Mouse (Mus musculus) hindbrain, embryonic 11.5 days (tissue): ENCODE data around the gene Abca7. TPM values are rescaled to one million over a fixed set of nuclear protein-coding genes. Genes with fewer than 3 reads are reported as not detected.
A peak's percentile ranks its signal among the peaks of the same experiment; 100 is the strongest.

Experiments
- ATAC-seq: fragments of 200-750 bp; cut with Nextera tagmentation; 2 replicates; pipeline ENCODE4 v1.8.0; 2017; ENCODE audit warnings: mild to moderate bottlenecking, moderate TSS enrichment, moderate library complexity; ENCODE audit not compliant: low FRiP score
- DNase-seq: peaks from one replicate; pipeline ENCODE4 v3.0.0-alpha.2; 2015; ENCODE audit warnings: low spot score
- H3K27ac ChIP-seq: fragments of 300-500 bp; sonication (generic); 2 replicates; pipeline ENCODE4 v1.5.1; 2014; ENCODE audit warnings: mild to moderate bottlenecking, low read depth, low read length
- H3K27me3 ChIP-seq: fragments of 300-500 bp; sonication (generic); 2 replicates; pipeline ENCODE4 v1.6.1; 2014; ENCODE audit warnings: mild to moderate bottlenecking, low read length, moderate library complexity, mixed read lengths; ENCODE audit not compliant: control insufficient read depth, insufficient read depth
- H3K36me3 ChIP-seq: fragments of 300-500 bp; sonication (generic); 2 replicates; pipeline ENCODE4 v1.6.1; 2014; ENCODE audit warnings: mild to moderate bottlenecking, low read length, moderate library complexity, mixed read lengths; ENCODE audit not compliant: control insufficient read depth, insufficient read depth
- H3K4me1 ChIP-seq: fragments of 300-500 bp; sonication (generic); replicated peaks from 2 replicates; pipeline ENCODE4 v1.6.1; 2014; ENCODE audit warnings: low read length, mixed read lengths; ENCODE audit not compliant: control insufficient read depth, insufficient read depth
- H3K4me2 ChIP-seq: fragments of 300-500 bp; sonication (generic); replicated peaks from 2 replicates; pipeline ENCODE4 v1.6.1; 2014; ENCODE audit warnings: mild to moderate bottlenecking, low read depth, low read length
- H3K4me3 ChIP-seq: fragments of 300-500 bp; sonication (generic); 2 replicates; pipeline ENCODE4 v1.5.1; 2014; ENCODE audit warnings: low read depth, low read length
- H3K9ac ChIP-seq: fragments of 300-500 bp; sonication (generic); 2 replicates; pipeline ENCODE4 v1.6.1; 2014; ENCODE audit warnings: low read depth, low read length
- H3K9me3 ChIP-seq: fragments of 300-500 bp; sonication (generic); 2 replicates; pipeline ENCODE4 v1.6.1; 2016; ENCODE audit warnings: low read length; ENCODE audit not compliant: control insufficient read depth
- WGBS: fragments of 180-500 bp; shearing (Covaris S2); extraction: QIAGEN DNeasy Blood & Tissue Kit; methylation state at CpG from one replicate; pipeline ENCODE4 v1.1.7; 2014; 5-methylcytosine and 5-hydroxymethylcytosine counted together
- polyA plus RNA-seq: library from polyadenylated mRNA; unstranded; fragments of >200 nt; fragmentation: Nextera tagmentation; extraction: Ambion mirVana; gene quantifications from 2 replicates; pipeline ENCODE4 v1.2.1, GENCODE M21; 2014

Abca7 gene
- polyA plus RNA-seq = 2.6 TPM in 2 replicates

- peak within 1 kb of the TSS; percentile 61 for H3K27ac ChIP-seq
- peaks cover 2% of the 10 kb centered on the region for H3K4me1 ChIP-seq
- WGBS = under 1% methylated on average over 34 of the region's 34 CpGs
- DNase-seq (peak; percentile 99), ATAC-seq (peak; percentile 84)
- peaks cover 8% of the 10 kb centered on the region for H3K27me3 ChIP-seq
- H3K9me3 ChIP-seq = no peaks in the 10 kb centered on the region
- peak within 1 kb of the TSS; percentile 46 for H3K4me3 ChIP-seq
- H3K9ac ChIP-seq = peak within 1 kb of the TSS; percentile 35
- peak within 1 kb of the TSS; percentile 66 for H3K4me2 ChIP-seq
- no peaks in the 10 kb centered on the region for H3K36me3 ChIP-seq
Observed at GRCm38 (mm10) chr10:79996272-79997033, at the start of gene Abca7. Gene Abca7 (plus strand): TSS chr10:79996494.

GRCm38 (mm10) chr10:79946752-79947322 is 49.5 kb upstream of the Abca7 start:
- Histone ChIP-seq H3K9me3 (no peaks in the 10 kb centered on the region), H3K9ac (0 out of 2 replicates have a peak overlapping the region, but pooled peaks have one; percentile 11), H3K27me3 (no peaks in the 10 kb centered on the region), H3K4me1 (peaks cover 16% of the 10 kb centered on the region), H3K36me3 (0 out of 2 replicates have a peak, but pooled peaks cover 3% of the 10 kb centered on the region), H3K27ac (peak overlapping the region; percentile 58), H3K4me2 (no peak overlapping the region; the same call in 1 of the 2 replicates), H3K4me3 (no peak overlapping the region)
- ATAC-seq (peak; percentile 28; the same call in 1 of the 2 replicates), DNase-seq (no peak)
- 14% methylated on average over 7 of the region's 7 CpGs for WGBS

- no peaks in the 10 kb centered on the region for H3K27me3 ChIP-seq
- H3K4me3 ChIP-seq = no peak overlapping the region
- WGBS = 69% methylated on average over 6 of the region's 6 CpGs
Observed at GRCm38 (mm10) chr10:79947502-79947901, 48.8 kb upstream of the Abca7 start.

GRCm38 (mm10) chr10:79949873-79950272 is 46.4 kb upstream of the Abca7 start:
- ATAC-seq (no peak), DNase-seq (no peak)
- Histone ChIP-seq H3K4me2 (no peak overlapping the region), H3K36me3 (0 out of 2 replicates have a peak, but pooled peaks cover 6% of the 10 kb centered on the region), H3K27me3 (no peaks in the 10 kb centered on the region), H3K9ac (no peak overlapping the region), H3K4me1 (peaks cover 16% of the 10 kb centered on the region), H3K27ac (no peak overlapping the region), H3K4me3 (no peak overlapping the region), H3K9me3 (no peaks in the 10 kb centered on the region)
- 86% methylated on average over 4 of the region's 4 CpGs for WGBS

More at GRCm38 (mm10) chr10:79947502-79947901, 48.8 kb upstream of the Abca7 start:
- Histone ChIP-seq H3K9me3 (no peaks in the 10 kb centered on the region), H3K36me3 (0 out of 2 replicates have a peak, but pooled peaks cover 3% of the 10 kb centered on the region), H3K9ac (no peak overlapping the region), H3K27ac (peak overlapping the region; percentile 58; the same call in 1 of the 2 replicates), H3K4me1 (peaks cover 16% of the 10 kb centered on the region), H3K4me2 (no peak overlapping the region)
- ATAC-seq = no peak
- DNase-seq = no peak

- no peak for ATAC-seq
- 0 out of 2 replicates have a peak, but pooled peaks cover 6% of the 10 kb centered on the region for H3K36me3 ChIP-seq
Observed at GRCm38 (mm10) chr10:79950661-79951060, 45.6 kb upstream of the Abca7 start.

GRCm38 (mm10) chr10:79953946-79954345 is 42.3 kb upstream of the Abca7 start:
- Histone ChIP-seq H3K4me2 (no peak overlapping the region), H3K9me3 (no peaks in the 10 kb centered on the region), H3K4me1 (no peaks in the 10 kb centered on the region), H3K4me3 (no peak overlapping the region), H3K27ac (no peak overlapping the region), H3K27me3 (no peaks in the 10 kb centered on the region), H3K36me3 (0 out of 2 replicates have a peak, but pooled peaks cover 6% of the 10 kb centered on the region), H3K9ac (no peak overlapping the region)
- DNase-seq (no peak), ATAC-seq (no peak)
- 86% methylated on average over 6 of the region's 6 CpGs for WGBS

More at GRCm38 (mm10) chr10:79950661-79951060, 45.6 kb upstream of the Abca7 start:
- Histone ChIP-seq H3K4me2 (no peak overlapping the region), H3K4me1 (peaks cover 12% of the 10 kb centered on the region), H3K9ac (no peak overlapping the region), H3K27ac (no peak overlapping the region), H3K9me3 (no peaks in the 10 kb centered on the region), H3K4me3 (no peak overlapping the region), H3K27me3 (no peaks in the 10 kb centered on the region)
- no peak for DNase-seq
- WGBS = 84% methylated on average over 18 of the region's 18 CpGs

GRCm38 (mm10) chr10:79955691-79956090 is 40.6 kb upstream of the Abca7 start:
- Histone ChIP-seq H3K27me3 (no peaks in the 10 kb centered on the region), H3K4me2 (no peak overlapping the region), H3K9me3 (no peaks in the 10 kb centered on the region), H3K36me3 (0 out of 2 replicates have a peak, but pooled peaks cover 6% of the 10 kb centered on the region), H3K4me3 (no peak overlapping the region), H3K4me1 (peaks cover 2% of the 10 kb centered on the region; the same call in 1 of the 2 replicates), H3K9ac (no peak overlapping the region), H3K27ac (no peak overlapping the region)
- no peak for DNase-seq
- no peak for ATAC-seq
- WGBS = 77% methylated on average over 9 of the region's 9 CpGs

GRCm38 (mm10) chr10:79956643-79957154 is 39.6 kb upstream of the Abca7 start:
- Histone ChIP-seq H3K4me2 (no peak overlapping the region), H3K36me3 (0 out of 2 replicates have a peak, but pooled peaks cover 4% of the 10 kb centered on the region), H3K9me3 (no peaks in the 10 kb centered on the region), H3K4me1 (peaks cover 6% of the 10 kb centered on the region; the same call in 1 of the 2 replicates), H3K9ac (no peak overlapping the region), H3K4me3 (no peak overlapping the region), H3K27ac (no peak overlapping the region), H3K27me3 (no peaks in the 10 kb centered on the region)
- DNase-seq = no peak
- 19% methylated on average over 4 of the region's 4 CpGs for WGBS
- ATAC-seq = no peak
